Mouse (Mus musculus) activated CD4-positive, CD25-positive, alpha-beta regulatory T cell (primary cell): Measurements from ENCODE around the gene Fbxw24. TPM values are rescaled to one million over a fixed set of nuclear protein-coding genes. Genes with fewer than 3 reads are reported as not detected.

ENCODE experiments used
- polyA plus RNA-seq, 2 experiments: library from polyadenylated mRNA; unstranded; fragments of 100-300 nt; shearing (Covaris generic); gene quantifications; one replicate each; pipeline ENCODE4 v1.2.1; 2017

Gene Fbxw24
- not detected for polyA plus RNA-seq

DNA sequence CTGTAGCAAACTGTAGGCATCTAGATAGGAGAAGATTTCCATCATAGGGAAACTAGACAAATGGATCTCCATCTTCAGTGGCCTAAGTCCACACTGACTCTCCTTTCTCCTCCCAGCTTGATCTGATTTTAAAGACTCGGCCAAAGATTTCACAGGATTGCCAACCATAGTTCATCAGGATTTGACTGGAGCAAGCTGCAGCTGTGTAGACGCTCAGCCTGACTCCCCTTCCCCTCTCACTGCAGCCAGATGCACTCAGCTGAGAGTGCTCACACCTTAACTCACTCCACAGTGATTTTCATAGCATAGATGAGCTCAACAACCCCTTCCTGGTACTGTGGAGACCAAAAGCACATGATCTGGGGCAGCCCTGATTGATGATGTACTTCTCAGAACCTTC is at the start of gene Fbxw24:
Gene Fbxw24 (minus strand): TSS at position 101 of the 400 bp plus-strand sequence.

DNA sequence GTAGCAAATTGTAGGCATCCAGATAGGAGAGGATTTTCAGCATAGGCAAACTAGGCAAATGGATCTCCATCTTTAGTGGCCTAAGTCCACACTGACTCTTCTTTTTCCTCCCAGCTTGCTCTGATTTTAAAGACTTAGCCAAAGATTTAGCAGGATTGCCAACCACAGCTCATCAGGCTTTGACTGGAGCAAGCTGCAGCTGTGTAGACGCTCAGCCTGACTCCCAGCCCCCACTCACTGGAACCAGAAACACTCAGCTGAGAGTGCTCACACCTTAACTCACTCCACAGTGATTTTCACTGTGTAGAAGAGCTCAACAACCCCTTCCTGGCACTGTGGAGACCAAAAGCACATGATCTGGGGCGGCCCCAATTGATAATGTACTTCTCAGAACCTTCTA is 38.7 kb upstream of the Fbxw24 start, which contains the start of gene Fbxw25:
Gene Fbxw25 (minus strand): TSS at position 101 of the 400 bp plus-strand sequence.

DNA sequence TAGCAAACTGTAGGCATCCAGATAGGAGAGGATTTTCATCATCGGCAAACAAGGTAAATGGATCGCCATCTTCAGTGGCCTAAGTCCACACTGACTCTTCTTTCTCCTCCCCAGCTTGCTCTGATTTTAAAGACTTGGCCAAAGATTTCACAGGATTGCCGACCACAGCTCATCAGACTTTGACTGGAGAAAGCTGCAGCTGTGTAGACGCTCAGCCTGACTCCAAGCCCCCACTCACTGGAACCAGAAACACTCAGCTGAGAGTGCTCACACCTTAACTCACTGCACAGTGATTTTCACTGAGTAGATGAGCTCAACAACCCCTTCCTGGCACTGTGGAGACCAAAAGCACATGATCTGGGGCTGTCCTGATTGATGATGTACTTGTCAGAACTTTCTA is 57.7 kb downstream of the Fbxw24 start, which contains the start of gene Fbxw15:
Gene Fbxw15 (minus strand): TSS at position 101 of the 400 bp plus-strand sequence.

Other genes starting within 250 kb of the Fbxw24 start
- gene Fbxw22, start 221.8 kb downstream of the Fbxw24 start, polyA plus RNA-seq = under 1 TPM in 1 of 2 experiments, not detected in 1; 0.14 TPM
- under 1 TPM in 1 of 2 experiments, not detected in 1; 0.10 TPM for gene Fbxw16, start 176.9 kb downstream of the Fbxw24 start, polyA plus RNA-seq
- not detected for gene Fbxw19, start 130.2 kb downstream of the Fbxw24 start, polyA plus RNA-seq
- gene Fbxw15, start 57.8 kb downstream of the Fbxw24 start, polyA plus RNA-seq = not detected
- not detected for gene Fbxw25, start 38.6 kb upstream of the Fbxw24 start, polyA plus RNA-seq
- gene Fbxw18, start 76.6 kb upstream of the Fbxw24 start, polyA plus RNA-seq = not detected
- gene Fbxw26, start 120.0 kb upstream of the Fbxw24 start, polyA plus RNA-seq = not detected
- gene Fbxw27, start 164.6 kb upstream of the Fbxw24 start, polyA plus RNA-seq = not detected
- not detected for gene Spink8, start 186.2 kb upstream of the Fbxw24 start, polyA plus RNA-seq
- gene Nme6, start 206.7 kb upstream of the Fbxw24 start, polyA plus RNA-seq = 10 to 100 TPM in 1 of 2 experiments, 1 to 10 TPM in 1; 7.5 to 18.2 TPM
- gene Camp, start 223.6 kb upstream of the Fbxw24 start, polyA plus RNA-seq = not detected
- gene Cdc25a, start 249.5 kb upstream of the Fbxw24 start, polyA plus RNA-seq = 10 to 100 TPM; 16.2 to 20.2 TPM